Mouse (Mus musculus) ES-Bruce4 (cell line): ENCODE measurements around the gene Mstn. TPM values are rescaled to one million over a fixed set of nuclear protein-coding genes. Genes with fewer than 3 reads are reported as not detected.

Source experiments
- H3K27ac ChIP-seq: 2 replicates; pipeline ENCODE4 v1.5.1; 2012; ENCODE audit warnings: low read length, inconsistent platforms; ENCODE audit not compliant: insufficient read depth
- H3K27me3 ChIP-seq: 2 replicates; pipeline ENCODE4 v1.6.1; 2012; ENCODE audit warnings: mild to moderate bottlenecking, low read length, inconsistent platforms; ENCODE audit not compliant: control insufficient read depth, poor library complexity, insufficient read depth, severe bottlenecking
- H3K36me3 ChIP-seq: 2 replicates; pipeline ENCODE4 v1.6.1; 2012; ENCODE audit warnings: inconsistent platforms, mild to moderate bottlenecking, low read length, moderate library complexity; ENCODE audit not compliant: control insufficient read depth, poor library complexity, insufficient read depth, severe bottlenecking
- H3K4me1 ChIP-seq: one replicate; pipeline ENCODE4 v1.8.1; 2011; ENCODE audit warnings: low read length; ENCODE audit not compliant: control insufficient read depth, insufficient read depth
- H3K4me3 ChIP-seq: 2 replicates; pipeline ENCODE4 v1.5.1; 2011; ENCODE audit warnings: low read depth, mild to moderate bottlenecking, low read length
- H3K9ac ChIP-seq: 2 replicates; pipeline ENCODE4 v1.6.1; 2012; ENCODE audit warnings: low read depth, mild to moderate bottlenecking, inconsistent platforms; ENCODE audit not compliant: poor library complexity, severe bottlenecking
- H3K9me3 ChIP-seq: replicated peaks from 2 replicates; pipeline ENCODE4 v1.6.1; 2012; ENCODE audit warnings: mild to moderate bottlenecking, low read length, inconsistent platforms; ENCODE audit not compliant: control insufficient read depth, poor library complexity, insufficient read depth, severe bottlenecking
- CTCF ChIP-seq: IDR thresholded peaks from one replicate; pipeline ENCODE4 v1.8.1; 2011; ENCODE audit warnings: low read depth, low read length
- EP300 ChIP-seq: IDR thresholded peaks from 2 replicates; pipeline ENCODE4 v1.6.1; 2011; ENCODE audit warnings: low read depth, low read length; ENCODE audit not compliant: insufficient read depth
- POLR2A ChIP-seq: IDR thresholded peaks from one replicate; pipeline ENCODE4 v1.8.1; 2011; ENCODE audit warnings: low read length; ENCODE audit not compliant: insufficient read depth
- polyA plus RNA-seq: library from polyadenylated mRNA; stranded (reverse); fragments of >200 nt; gene quantifications from 2 replicates; pipeline ENCODE4 v1.2.4, GENCODE M21; 2011; ENCODE audit warnings: low read depth; ENCODE audit not compliant: missing spikeins, insufficient read depth, insufficient read length

Gene Mstn
- polyA plus RNA-seq: not detected in 2 replicates

- Histone ChIP-seq H3K4me1 (no peaks in the 10 kb centered on the region), H3K4me3 (no peak within 1 kb of the TSS), H3K36me3 (no peaks in the 10 kb centered on the region), H3K27me3 (no peaks in the 10 kb centered on the region), H3K9me3 (no peaks in the 10 kb centered on the region), H3K27ac (no peak within 1 kb of the TSS), H3K9ac (no peak within 1 kb of the TSS)
- no peak for TF ChIP-seq EP300
Measured at GRCm38 (mm10) chr1:53061340-53061739, at the start of gene Mstn. Gene Mstn (plus strand): TSS chr1:53061640.

- Histone ChIP-seq H3K27ac (no peak overlapping the region), H3K4me3 (no peak overlapping the region), H3K9ac (no peak overlapping the region), H3K9me3 (no peaks in the 10 kb centered on the region), H3K4me1 (no peaks in the 10 kb centered on the region), H3K36me3 (no peaks in the 10 kb centered on the region), H3K27me3 (no peaks in the 10 kb centered on the region; the same call in none of the 2 replicates)
- TF ChIP-seq POLR2A (no peak), EP300 (no peak), CTCF (no peak)
Measured at GRCm38 (mm10) chr1:53014716-53015115, 46.7 kb upstream of the Mstn start.

GRCm38 (mm10) chr1:53015606-53016005, 45.8 kb upstream of the Mstn start:
- H3K27me3 ChIP-seq: no peaks in the 10 kb centered on the region; the same call in none of the 2 replicates
- H3K27ac ChIP-seq: no peak overlapping the region

GRCm38 (mm10) chr1:53018746-53019505, 42.5 kb upstream of the Mstn start:
- H3K4me3 ChIP-seq: no peak overlapping the region
- H3K9ac ChIP-seq: no peak overlapping the region
- no peaks in the 10 kb centered on the region; the same call in 1 of the 2 replicates for H3K27me3 ChIP-seq
- H3K9me3 ChIP-seq: no peaks in the 10 kb centered on the region
- no peaks in the 10 kb centered on the region for H3K4me1 ChIP-seq
- H3K36me3 ChIP-seq: no peaks in the 10 kb centered on the region
- no peak overlapping the region for H3K27ac ChIP-seq
- TF ChIP-seq EP300: no peak
- no peak for TF ChIP-seq POLR2A

More at GRCm38 (mm10) chr1:53015606-53016005, 45.8 kb upstream of the Mstn start:
- Histone ChIP-seq H3K36me3 (no peaks in the 10 kb centered on the region), H3K4me1 (no peaks in the 10 kb centered on the region), H3K9me3 (no peaks in the 10 kb centered on the region), H3K9ac (no peak overlapping the region), H3K4me3 (no peak overlapping the region)
- TF ChIP-seq CTCF (no peak), POLR2A (no peak), EP300 (no peak)

GRCm38 (mm10) chr1:53020079-53020478, 41.4 kb upstream of the Mstn start, which contains the start of gene 1700019D03Rik:
Gene 1700019D03Rik (minus strand): TSS chr1:53020179.
- Histone ChIP-seq H3K9ac (no peak within 1 kb of the TSS), H3K9me3 (no peaks in the 10 kb centered on the region), H3K4me3 (no peak within 1 kb of the TSS), H3K4me1 (no peaks in the 10 kb centered on the region), H3K27me3 (no peaks in the 10 kb centered on the region; the same call in 1 of the 2 replicates), H3K27ac (no peak within 1 kb of the TSS), H3K36me3 (no peaks in the 10 kb centered on the region)
- TF ChIP-seq EP300 (no peak), POLR2A (no peak), CTCF (no peak)

- no peak for TF ChIP-seq POLR2A
- no peak for TF ChIP-seq EP300
- no peak for TF ChIP-seq CTCF
- Histone ChIP-seq H3K9me3 (no peaks in the 10 kb centered on the region), H3K27ac (no peak overlapping the region), H3K36me3 (no peaks in the 10 kb centered on the region), H3K4me3 (no peak overlapping the region), H3K27me3 (no peaks in the 10 kb centered on the region), H3K9ac (no peak overlapping the region), H3K4me1 (no peaks in the 10 kb centered on the region)
Measured at GRCm38 (mm10) chr1:53032550-53032949, 28.9 kb upstream of the Mstn start.
